Mouse (Mus musculus) thymus, adult 2 months (tissue): Measurements from ENCODE around the gene Tomm40l.

Experiments used
- CTCF ChIP-seq: fragments of 200-500 bp; IDR thresholded peaks from 2 replicates; pipeline ENCODE4 v1.5.1; 2012; ENCODE audit warnings: mild to moderate bottlenecking, control low read depth, low read length, moderate library complexity, borderline replicate concordance; ENCODE audit not compliant: control insufficient read depth, poor library complexity, insufficient read depth; ENCODE audit errors: extremely low read depth
- POLR2A ChIP-seq: fragments of 200-500 bp; IDR thresholded peaks from 2 replicates; pipeline ENCODE4 v1.6.1; 2012; ENCODE audit warnings: mild to moderate bottlenecking, low read length, control low read depth, moderate library complexity; ENCODE audit not compliant: control insufficient read depth, poor library complexity, insufficient read depth; ENCODE audit errors: extremely low read depth

GRCm38 (mm10) chr1:171257781-171258180 is 35.5 kb upstream of the Tomm40l start:
- no peak for TF ChIP-seq CTCF
- no peak for TF ChIP-seq POLR2A
